Mouse (Mus musculus): ENCODE measurements around the gene Agrp. TPM values are rescaled to one million over a fixed set of nuclear protein-coding genes. Genes with fewer than 3 reads are reported as not detected.
A peak's percentile ranks its signal among the peaks of the same experiment; 100 is the strongest.
"Not testable (repeated sequence)": the region's sequence is repeated elsewhere in the genome, so short reads cannot be mapped to it uniquely, and the experiment has no call there.

The Agrp gene
- polyA plus RNA-seq, 1 experiment from 2014 or later: 1.1 TPM

DNA sequence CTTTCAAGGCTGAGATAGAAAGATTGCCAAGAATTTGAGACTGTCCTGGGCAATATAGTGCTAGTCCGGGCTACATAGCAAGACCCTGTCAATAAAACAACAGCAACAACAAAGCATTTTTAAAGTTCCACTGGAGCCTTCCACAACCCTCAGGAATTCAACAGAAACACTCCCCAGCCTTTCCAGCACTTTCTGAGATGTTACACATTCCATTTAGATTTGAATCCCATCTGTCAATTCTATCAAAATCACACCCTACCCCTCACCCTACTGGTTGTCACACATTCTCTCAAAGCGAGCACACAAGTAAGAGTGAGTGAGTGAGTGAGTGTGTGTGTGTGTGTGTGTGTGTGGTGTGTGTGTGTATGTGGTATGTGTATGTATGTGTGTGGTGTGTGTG, 44.8 kb downstream of the Agrp start:
- no peak overlapping the region for H3K4me2 ChIP-seq
- no peaks in the 10 kb centered on the region for H3K27me3 ChIP-seq (replicated peaks)
- H3K4me1 ChIP-seq: peaks cover 4% of the 10 kb centered on the region; the same call in 1 of the 2 replicates
- 89% methylated on average over 2 of the region's 2 CpGs for WGBS
- no peak for ATAC-seq (replicated peaks)
- no peak overlapping the region for H3K9ac ChIP-seq
- H3K4me3 ChIP-seq: no peak overlapping the region
- H3K27ac ChIP-seq: no peak overlapping the region
- no peaks in the 10 kb centered on the region for H3K36me3 ChIP-seq (replicated peaks)
- no peaks in the 10 kb centered on the region for H3K9me3 ChIP-seq

DNA sequence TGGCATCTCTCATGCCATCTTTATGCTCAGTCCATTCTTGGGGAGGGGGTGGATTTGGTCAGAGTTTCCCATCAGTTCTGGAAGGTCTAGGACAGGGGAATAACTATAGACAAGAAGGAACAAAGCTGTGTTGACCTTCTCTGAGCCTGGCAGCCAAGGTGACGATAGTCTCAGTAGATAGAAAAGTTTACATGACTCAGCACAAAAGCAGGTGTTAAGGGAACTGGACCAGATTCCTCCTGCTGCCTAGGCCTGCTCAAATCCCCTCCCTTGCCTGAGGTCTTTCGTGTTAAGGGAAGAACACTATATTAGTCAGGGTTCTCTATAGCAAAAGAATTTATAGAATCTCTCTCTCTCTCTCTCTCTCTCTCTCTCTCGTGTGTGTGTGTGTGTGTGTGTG, 57.5 kb downstream of the Agrp start:
- Histone ChIP-seq H3K4me2 (no peak overlapping the region), H3K27ac (no peak overlapping the region), H3K27me3 (replicated peaks) (no peaks in the 10 kb centered on the region), H3K4me1 (no peaks in the 10 kb centered on the region), H3K9me3 (no peaks in the 10 kb centered on the region), H3K36me3 (replicated peaks) (no peaks in the 10 kb centered on the region), H3K9ac (no peak overlapping the region), H3K4me3 (no peak overlapping the region)
- no peak for ATAC-seq (replicated peaks)
- 80% methylated on average over 3 of the region's 3 CpGs for WGBS

DNA sequence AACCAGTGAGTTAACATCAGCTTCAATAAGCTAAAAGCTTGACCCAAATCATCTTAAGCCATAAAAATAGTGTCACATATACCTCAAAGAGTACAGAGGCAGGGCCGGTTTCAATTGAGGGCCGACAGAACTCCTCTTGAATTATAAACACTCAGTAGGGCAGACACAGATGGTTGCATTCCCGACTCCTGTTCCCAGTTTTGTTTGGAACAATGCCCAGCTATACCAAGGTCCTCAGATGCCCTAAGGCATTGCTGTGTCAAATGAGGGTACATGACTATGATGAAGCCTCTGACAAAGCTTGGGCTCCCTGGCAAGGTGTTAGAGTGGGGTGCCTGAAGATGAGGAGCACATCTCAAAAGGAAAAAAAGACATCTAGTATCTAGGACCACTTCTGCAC, 61.7 kb downstream of the Agrp start:
- 76% methylated on average over 3 of the region's 3 CpGs for WGBS
- Histone ChIP-seq H3K36me3 (replicated peaks) (no peaks in the 10 kb centered on the region), H3K27me3 (replicated peaks) (no peaks in the 10 kb centered on the region), H3K4me2 (no peak overlapping the region), H3K4me3 (no peak overlapping the region), H3K9ac (no peak overlapping the region), H3K4me1 (no peaks in the 10 kb centered on the region), H3K27ac (no peak overlapping the region), H3K9me3 (no peaks in the 10 kb centered on the region)
- no peak for ATAC-seq (replicated peaks)

DNA sequence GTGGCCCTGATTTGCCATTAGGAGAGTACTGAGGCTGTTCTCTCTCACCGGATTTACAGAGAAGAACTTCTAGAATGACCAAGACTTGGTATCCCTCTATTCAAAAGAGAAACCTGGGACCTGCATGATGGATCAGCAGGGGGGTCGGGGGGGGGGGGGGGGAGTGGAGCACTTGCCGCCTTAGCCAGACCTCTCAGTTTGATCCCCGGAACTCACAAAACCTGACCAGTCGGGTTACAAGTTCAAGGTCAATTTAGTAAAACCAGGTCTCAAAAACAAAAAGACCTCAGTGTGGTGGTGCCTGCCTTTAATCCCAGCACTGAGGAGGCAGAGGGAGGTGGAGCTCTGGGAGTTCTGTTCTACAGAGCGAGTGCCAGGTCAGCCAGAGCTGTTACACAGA, 62.5 kb downstream of the Agrp start:
- no peak overlapping the region for H3K4me3 ChIP-seq
- no peak overlapping the region for H3K27ac ChIP-seq
- H3K9me3 ChIP-seq: no peaks in the 10 kb centered on the region
- no peaks in the 10 kb centered on the region for H3K36me3 ChIP-seq (replicated peaks)
- no peaks in the 10 kb centered on the region for H3K4me1 ChIP-seq
- WGBS: 44% methylated on average over 6 of the region's 6 CpGs
- H3K9ac ChIP-seq: no peak overlapping the region
- H3K4me2 ChIP-seq: no peak overlapping the region
- no peaks in the 10 kb centered on the region for H3K27me3 ChIP-seq (replicated peaks)
- ATAC-seq (replicated peaks): no peak

DNA sequence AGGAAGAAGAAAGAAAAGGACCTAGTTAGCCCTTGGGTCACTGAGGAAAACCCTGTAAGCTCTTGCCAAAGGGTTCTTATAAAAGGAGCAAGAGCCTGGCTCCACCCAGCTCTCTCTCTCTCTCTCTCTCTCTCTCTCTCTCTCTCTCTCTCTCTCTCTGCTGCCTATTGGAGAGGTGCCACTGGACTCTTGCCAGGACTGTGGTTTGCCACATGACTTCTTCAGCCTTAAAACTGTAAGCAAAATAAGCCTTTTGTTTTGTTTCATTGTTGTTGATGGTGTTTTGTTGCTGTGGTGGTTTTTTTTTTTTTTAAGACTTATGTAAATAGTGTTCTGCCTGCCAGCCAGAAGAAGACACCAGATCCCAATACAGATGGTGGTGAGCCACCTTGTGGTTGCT, 63.8 kb downstream of the Agrp start:
- Histone ChIP-seq H3K9me3 (no peaks in the 10 kb centered on the region), H3K4me3 (no peak overlapping the region), H3K27me3 (replicated peaks) (no peaks in the 10 kb centered on the region), H3K4me2 (no peak overlapping the region), H3K36me3 (replicated peaks) (no peaks in the 10 kb centered on the region), H3K9ac (no peak overlapping the region), H3K4me1 (no peaks in the 10 kb centered on the region), H3K27ac (no peak overlapping the region)
- ATAC-seq (replicated peaks): no peak

DNA sequence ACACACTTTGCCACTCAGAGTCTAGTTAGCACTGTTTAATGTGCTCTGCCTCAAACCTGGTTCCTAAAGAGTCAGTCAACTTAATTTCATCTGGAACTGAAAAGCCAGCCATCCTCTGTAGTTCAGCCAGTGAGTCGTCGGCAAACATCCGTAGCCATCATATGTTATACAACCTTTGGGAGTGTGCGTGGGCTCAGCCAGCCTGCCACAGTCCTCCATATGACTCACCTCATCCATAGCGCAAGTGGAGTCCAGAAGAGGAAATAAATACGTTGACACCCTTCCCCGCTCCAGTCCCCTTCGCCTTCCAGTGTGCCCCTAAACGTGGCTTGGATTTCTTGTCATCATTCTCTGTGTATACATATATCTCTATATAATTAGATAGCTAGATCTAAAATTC, 65.4 kb downstream of the Agrp start:
- H3K36me3 ChIP-seq (replicated peaks): no peaks in the 10 kb centered on the region
- 92% methylated on average over 9 of the region's 9 CpGs for WGBS
- no peak overlapping the region for H3K4me2 ChIP-seq
- H3K27me3 ChIP-seq (replicated peaks): no peaks in the 10 kb centered on the region
- no peak for ATAC-seq (replicated peaks)
- H3K4me3 ChIP-seq: no peak overlapping the region
- no peak overlapping the region for H3K27ac ChIP-seq
- no peaks in the 10 kb centered on the region for H3K9me3 ChIP-seq
- H3K9ac ChIP-seq: no peak overlapping the region
- peaks cover 6% of the 10 kb centered on the region for H3K4me1 ChIP-seq

DNA sequence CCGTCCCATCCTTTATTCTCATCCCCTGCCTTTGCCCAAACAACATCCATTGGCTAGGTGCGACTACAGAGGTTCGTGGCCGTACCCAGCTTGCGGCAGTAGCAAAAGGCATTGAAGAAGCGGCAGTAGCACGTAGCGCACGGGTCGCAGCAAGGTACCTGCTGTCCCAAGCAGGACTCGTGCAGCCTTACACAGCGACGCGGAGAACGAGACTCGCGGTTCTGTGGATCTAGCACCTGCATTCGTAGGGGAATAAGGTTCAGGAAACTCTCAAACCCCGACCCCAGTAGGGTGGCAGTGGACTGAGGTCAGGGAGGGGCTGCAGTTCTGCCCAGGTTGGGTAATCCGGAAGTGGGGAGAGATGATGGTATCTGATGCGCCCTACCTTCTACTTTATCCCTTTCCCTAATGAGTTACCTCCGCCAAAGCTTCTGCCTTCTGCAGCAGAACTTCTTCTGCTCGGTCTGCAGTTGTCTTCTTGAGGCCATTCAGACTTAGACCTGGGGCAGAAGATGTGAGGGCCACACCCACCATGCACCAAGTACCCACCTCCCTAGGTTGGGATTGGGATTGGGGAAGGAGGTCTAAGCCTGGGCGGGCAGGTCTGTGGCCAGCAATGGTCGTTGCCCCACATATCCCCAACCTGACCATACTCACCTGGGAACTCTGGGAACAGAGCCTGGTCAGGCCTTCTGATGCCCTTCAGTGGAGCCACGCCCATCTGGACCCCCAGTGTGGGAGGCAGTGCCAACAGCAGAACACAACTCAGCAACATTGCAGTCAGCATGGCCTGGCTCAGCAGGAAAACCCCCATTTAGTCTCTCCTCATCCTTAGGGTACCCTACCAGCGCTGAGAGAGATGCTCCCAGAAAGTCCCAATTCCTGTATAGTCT, 70.2 kb downstream of the Agrp start:
- Histone ChIP-seq H3K36me3 (replicated peaks) (no peaks in the 10 kb centered on the region), H3K27ac (peak overlapping the region; percentile 89; the same call in 1 of the 2 replicates), H3K4me1 (peaks cover 41% of the 10 kb centered on the region), H3K4me2 (peak overlapping the region; percentile 81), H3K27me3 (replicated peaks) (no peaks in the 10 kb centered on the region), H3K9me3 (no peaks in the 10 kb centered on the region), H3K4me3 (peak overlapping the region; percentile 82), H3K9ac (peak overlapping the region; percentile 43)
- WGBS: 25% methylated on average over 27 of the region's 27 CpGs
- ATAC-seq (replicated peaks): peak; percentile 34; the same call in 1 of the 2 replicates

DNA sequence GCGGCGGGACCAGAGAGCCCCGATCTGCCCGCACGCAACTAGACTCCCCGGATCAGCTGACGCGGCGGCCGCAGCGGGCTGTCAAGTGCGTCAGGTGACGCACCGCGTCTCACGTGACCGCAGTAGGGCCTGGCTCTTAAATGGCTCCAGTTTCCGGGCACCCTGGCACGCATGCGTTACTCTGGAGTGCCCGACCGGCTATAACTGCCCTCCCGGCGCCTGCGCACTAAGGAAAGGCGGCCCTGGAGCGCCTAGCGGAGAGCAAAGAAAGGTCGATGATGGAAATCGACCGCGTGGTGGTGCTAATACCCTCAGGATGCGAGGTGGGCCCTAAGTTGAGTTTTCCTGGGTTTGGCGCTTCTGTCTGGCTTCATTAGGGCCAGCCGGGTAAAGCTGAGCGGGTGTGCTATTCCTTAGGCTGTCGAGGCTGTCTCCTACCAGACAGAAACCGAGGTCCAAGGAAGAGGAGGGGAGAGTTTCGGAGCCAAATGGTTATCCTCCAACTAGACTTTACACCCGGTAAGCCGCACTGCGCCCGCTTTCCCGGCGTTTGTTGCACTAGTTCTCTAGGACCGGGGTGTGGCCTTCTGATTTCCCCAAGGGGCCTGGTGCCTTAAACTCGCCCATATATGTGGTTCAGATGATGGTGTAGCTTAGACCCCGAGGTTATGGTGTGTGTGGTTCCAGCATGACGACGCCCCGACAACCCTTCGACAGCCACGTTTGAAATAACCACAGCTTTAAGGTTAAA, 71.1 kb downstream of the Agrp start, which contains the start of gene Atp6v0d1:
Gene Atp6v0d1, minus strand, starts transcription at position 96 of the 751 bp plus-strand sequence.
- Histone ChIP-seq H3K4me3 (peak within 1 kb of the TSS; percentile 82), H3K9ac (peak within 1 kb of the TSS; percentile 82), H3K27ac (peak within 1 kb of the TSS; percentile 89), H3K36me3 (replicated peaks) (no peaks in the 10 kb centered on the region), H3K9me3 (no peaks in the 10 kb centered on the region), H3K4me1 (peaks cover 41% of the 10 kb centered on the region), H3K4me2 (peak within 1 kb of the TSS; percentile 81), H3K27me3 (replicated peaks) (no peaks in the 10 kb centered on the region)
- peak; percentile 98 for ATAC-seq (replicated peaks)
- WGBS: 2% methylated on average over 53 of the region's 53 CpGs

DNA sequence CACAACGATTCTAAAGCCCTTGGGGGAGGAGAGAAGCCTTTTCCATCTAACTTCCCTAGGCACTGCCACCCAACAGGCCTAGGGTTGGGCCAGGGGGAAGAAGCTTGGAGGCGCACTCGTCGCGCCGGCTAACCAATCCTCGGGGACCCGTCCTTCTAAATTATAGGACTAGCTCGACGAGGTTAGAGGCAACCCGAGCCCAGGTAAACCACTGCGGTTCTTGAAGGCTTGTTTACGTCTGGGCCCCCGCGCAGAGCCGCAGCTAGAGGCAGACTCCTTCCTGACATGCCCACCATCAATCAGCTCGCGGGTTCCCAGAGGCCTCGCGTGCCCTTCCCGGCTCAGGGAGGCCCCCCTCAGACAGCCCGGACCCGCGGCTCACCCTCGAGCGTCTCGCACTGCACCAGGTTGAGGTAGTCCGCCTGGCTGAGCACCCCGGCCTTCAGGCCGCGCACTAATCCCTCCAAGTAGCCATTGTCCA, 71.8 kb downstream of the Agrp start:
- WGBS: 1% methylated on average over 31 of the region's 31 CpGs
- Histone ChIP-seq H3K9me3 (no peaks in the 10 kb centered on the region), H3K4me3 (peak overlapping the region; percentile 82), H3K9ac (peak overlapping the region; percentile 82), H3K4me2 (peak overlapping the region; percentile 81), H3K36me3 (replicated peaks) (no peaks in the 10 kb centered on the region), H3K4me1 (peaks cover 41% of the 10 kb centered on the region), H3K27ac (peak overlapping the region; percentile 89), H3K27me3 (replicated peaks) (no peaks in the 10 kb centered on the region)
- peak; percentile 84 for ATAC-seq (replicated peaks)

DNA sequence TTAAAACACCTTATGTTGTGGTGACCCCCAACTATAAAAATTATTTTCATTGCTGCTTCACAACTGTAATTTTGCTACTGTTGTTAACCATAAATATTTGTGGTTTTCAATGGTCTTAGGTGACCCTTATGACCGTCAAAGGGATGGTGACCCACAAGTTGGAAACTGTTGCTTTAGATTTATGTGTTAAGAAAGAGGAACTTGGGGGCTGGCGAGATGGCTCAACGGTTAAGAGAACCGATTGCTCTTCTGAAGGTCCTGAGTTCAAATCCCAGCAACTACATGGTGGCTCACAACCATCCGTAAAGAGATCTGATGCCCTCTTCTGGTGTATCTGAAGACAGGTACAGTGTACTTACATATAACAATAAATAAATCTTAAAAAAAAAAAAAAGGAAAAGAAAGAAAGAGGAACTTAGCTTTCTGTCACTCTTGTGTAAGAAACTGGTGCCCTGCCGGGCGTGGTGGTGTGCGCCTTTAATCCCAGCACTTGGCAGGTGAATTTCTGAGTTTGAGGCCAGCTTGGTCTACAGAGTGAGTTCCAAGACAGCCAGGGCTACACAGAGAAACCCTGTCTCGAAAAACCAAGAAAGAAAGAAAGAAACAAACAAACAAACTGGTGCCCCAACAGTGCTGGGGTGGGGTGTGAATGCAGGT, 72.5 kb downstream of the Agrp start:
- peak overlapping the region; percentile 82 for H3K9ac ChIP-seq
- ATAC-seq (replicated peaks); H3K36me3 ChIP-seq (replicated peaks); H3K9me3 ChIP-seq; H3K27me3 ChIP-seq (replicated peaks): not testable (repeated sequence)
- WGBS: 86% methylated on average over 9 of the region's 9 CpGs
- H3K4me3 ChIP-seq: peak overlapping the region; percentile 82
- H3K27ac ChIP-seq: 0 out of 2 replicates have a peak overlapping the region, but pooled peaks have one; percentile 89
- peak overlapping the region; percentile 81 for H3K4me2 ChIP-seq
- peaks cover 41% of the 10 kb centered on the region for H3K4me1 ChIP-seq

DNA sequence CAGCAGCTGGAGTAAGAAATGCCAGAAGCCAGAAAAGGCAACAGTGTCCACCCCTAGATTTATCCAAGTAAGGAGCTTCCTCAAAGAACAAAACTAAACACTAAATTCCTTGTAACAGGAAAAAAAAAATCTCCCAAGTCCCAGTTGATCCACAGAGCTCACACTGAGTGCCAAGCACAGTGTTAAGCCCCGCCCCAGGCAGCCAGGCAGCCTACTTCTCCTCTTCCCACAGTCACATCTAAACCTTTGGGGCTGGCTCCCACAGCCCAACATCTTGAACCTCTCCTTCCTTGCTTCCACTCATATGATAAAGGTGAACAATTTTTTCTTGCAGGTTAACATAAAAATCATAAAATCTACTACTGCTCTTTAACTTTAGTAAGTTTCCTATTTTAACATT, 73.3 kb downstream of the Agrp start:
- Histone ChIP-seq H3K27ac (no peak overlapping the region), H3K27me3 (replicated peaks) (no peaks in the 10 kb centered on the region), H3K36me3 (replicated peaks) (no peaks in the 10 kb centered on the region), H3K9me3 (no peaks in the 10 kb centered on the region), H3K4me1 (peaks cover 41% of the 10 kb centered on the region), H3K9ac (no peak overlapping the region), H3K4me3 (no peak overlapping the region), H3K4me2 (no peak overlapping the region; the same call in 1 of the 2 replicates)
- no peak for ATAC-seq (replicated peaks)
- WGBS: 86% methylated on average over 1 of the region's 1 CpGs

DNA sequence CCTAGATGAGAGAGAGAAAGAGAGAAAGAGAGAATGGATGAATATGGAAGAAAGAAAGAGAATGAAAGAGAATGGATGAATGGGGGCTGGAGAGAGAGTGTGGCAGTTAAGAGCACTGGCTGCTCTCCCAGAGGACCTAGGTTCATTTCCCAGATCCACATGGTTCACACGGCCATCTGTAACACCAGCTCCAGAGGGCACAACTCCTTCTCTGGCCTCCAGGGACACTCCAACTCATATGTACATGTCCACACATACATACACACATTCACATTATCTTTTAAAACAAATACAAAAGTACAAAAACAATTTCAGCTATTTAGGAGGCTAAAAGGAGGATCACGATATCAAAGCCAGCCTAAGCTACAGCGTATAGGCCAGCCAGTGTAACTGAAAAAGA, 74.3 kb downstream of the Agrp start:
- Histone ChIP-seq H3K36me3 (replicated peaks) (no peaks in the 10 kb centered on the region), H3K4me1 (peaks cover 41% of the 10 kb centered on the region)

More for the DNA sequence above, 74.3 kb downstream of the Agrp start:
- Histone ChIP-seq H3K27ac (no peak overlapping the region), H3K9ac (no peak overlapping the region), H3K4me3 (no peak overlapping the region), H3K9me3 (no peaks in the 10 kb centered on the region), H3K27me3 (replicated peaks) (no peaks in the 10 kb centered on the region), H3K4me2 (no peak overlapping the region)
- no peak for ATAC-seq (replicated peaks)
- 83% methylated on average over 3 of the region's 3 CpGs for WGBS
